Mouse (Mus musculus) heart, postnatal 14 days (tissue): ENCODE results near the gene Tex2. TPM values are rescaled to one million over a fixed set of nuclear protein-coding genes. Genes with fewer than 3 reads are reported as not detected.
A peak's percentile ranks its signal among the peaks of the same experiment; 100 is the strongest.
"Not testable (repeated sequence)": the region's sequence is repeated elsewhere in the genome, so short reads cannot be mapped to it uniquely, and the experiment has no call there.

Source experiments
- DNase-seq, 2 experiments: peaks; one replicate each; pipeline ENCODE4 v3.0.0; 2021 to 2022
- intact Hi-C: fragments of 180-260 bp; cut with DNase I; formaldehyde crosslinking; loops from one replicate; pipeline ENCODE4 v1.15.1; 2025
- long read RNA-seq, 2 experiments: library from polyadenylated mRNA; stranded (forward); transcript quantifications; one replicate each; pipeline ENCODE4 v2.0.0; 2021
- total RNA-seq, 2 experiments: library from RNA; stranded (reverse); gene quantifications; 2 replicates each; pipeline ENCODE4 v1.2.3; 2021

Gene Tex2
- 10 to 100 TPM; 38.2 to 39.2 TPM for total RNA-seq
- long read RNA-seq, experiment 1, full-length matches to known transcripts = 10 of 20 reads
- long read RNA-seq, experiment 1, partial matches to known transcripts = 9 of 20 reads
- long read RNA-seq, experiment 1, other reads (novel, unspliced or antisense) = 1 of 20 reads
- long read RNA-seq, experiment 2, full-length matches to known transcripts = 11 of 24 reads
- long read RNA-seq, experiment 2, partial matches to known transcripts = 10 of 24 reads
- long read RNA-seq, experiment 2, other reads (novel, unspliced or antisense) = 3 of 24 reads

DNA sequence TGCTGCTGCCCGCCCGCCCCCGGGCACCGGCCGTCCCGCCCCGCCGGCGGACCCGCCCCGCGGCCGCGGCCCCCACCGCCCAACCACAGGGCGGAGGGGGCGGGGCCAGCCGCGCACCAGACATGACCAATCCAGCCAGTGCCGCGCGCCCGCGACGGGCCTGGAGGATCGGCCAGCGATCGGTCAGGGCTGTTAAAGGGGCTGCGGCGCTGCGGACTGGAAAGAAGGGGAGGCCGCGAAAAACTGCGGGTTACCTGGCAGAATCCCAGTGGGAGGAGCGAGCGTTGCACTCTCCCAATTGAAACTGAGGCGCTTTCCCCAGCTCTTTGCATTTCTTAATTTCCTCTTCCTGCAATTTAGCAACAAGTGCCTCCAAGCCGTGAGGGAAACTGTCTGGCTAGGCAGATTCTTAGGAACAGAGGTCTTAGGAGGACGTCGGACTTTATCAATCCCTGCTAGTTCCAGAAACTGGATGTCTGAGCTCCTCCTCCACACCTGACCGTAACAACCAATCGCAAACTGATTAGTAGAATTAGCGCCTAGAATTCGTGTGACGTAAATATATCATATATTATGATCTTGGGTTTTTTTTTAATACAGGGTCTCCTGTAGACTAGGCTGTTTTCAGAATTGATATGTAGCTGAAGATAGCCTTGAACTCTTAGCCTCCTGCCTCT is at the start of gene Tex2:
Tex2 (minus strand) TSS at position 463 of the 677 bp plus-strand sequence.
- intact Hi-C loops = loop anchor here (5.0 kb wide), 1 partner anchor 41 kb away; no protein-coding TSS in a partner anchor
- DNase-seq = peak; percentile 97 to 98

GRCm38 (mm10) chr11:106662634-106663407 is 49.6 kb upstream of the Tex2 start:
- DNase-seq = no peak

DNA sequence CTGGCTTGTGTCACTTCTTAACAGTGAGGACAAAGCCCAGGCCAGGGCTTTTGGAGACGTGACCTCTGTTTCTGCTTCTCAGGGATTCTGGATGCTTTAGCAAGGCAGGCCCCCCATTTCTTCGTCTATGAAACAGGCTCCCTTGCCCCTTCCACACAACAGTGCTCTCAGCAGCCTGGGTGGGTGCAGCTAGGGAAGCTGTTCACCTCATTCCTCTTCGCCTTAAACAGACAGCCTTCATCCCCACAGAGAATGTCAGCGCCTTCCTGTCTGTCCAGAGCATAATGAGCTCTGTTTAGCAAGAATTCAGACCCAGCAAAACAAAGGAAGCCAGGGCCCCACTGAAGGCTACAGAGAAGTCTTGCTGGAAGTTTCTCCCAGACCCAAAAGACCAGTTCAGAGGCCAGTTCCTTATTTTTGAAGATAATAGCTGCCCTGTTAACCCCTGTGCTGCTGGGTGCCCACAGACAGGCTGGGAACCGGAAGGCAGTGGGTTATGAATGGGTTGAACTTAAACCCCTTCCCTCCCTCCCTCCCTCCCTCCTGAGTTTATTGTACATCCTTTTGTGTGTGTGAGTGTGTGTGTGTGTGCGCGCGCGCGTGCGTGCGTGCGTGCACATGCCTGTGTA is 47.3 kb upstream of the Tex2 start:
- DNase-seq = peak in 1 of 2 experiments; percentile 44
- intact Hi-C loops = no loop called here

More at GRCm38 (mm10) chr11:106662634-106663407, 49.6 kb upstream of the Tex2 start:
- intact Hi-C loops = no loop called here

- intact Hi-C loops = loop anchor here (2.0 kb wide), 1 partner anchor 15 kb away; no protein-coding TSS in a partner anchor
- peak; percentile 69 to 76 for DNase-seq
Measured at GRCm38 (mm10) chr11:106659598-106660295, 46.5 kb upstream of the Tex2 start.

DNA sequence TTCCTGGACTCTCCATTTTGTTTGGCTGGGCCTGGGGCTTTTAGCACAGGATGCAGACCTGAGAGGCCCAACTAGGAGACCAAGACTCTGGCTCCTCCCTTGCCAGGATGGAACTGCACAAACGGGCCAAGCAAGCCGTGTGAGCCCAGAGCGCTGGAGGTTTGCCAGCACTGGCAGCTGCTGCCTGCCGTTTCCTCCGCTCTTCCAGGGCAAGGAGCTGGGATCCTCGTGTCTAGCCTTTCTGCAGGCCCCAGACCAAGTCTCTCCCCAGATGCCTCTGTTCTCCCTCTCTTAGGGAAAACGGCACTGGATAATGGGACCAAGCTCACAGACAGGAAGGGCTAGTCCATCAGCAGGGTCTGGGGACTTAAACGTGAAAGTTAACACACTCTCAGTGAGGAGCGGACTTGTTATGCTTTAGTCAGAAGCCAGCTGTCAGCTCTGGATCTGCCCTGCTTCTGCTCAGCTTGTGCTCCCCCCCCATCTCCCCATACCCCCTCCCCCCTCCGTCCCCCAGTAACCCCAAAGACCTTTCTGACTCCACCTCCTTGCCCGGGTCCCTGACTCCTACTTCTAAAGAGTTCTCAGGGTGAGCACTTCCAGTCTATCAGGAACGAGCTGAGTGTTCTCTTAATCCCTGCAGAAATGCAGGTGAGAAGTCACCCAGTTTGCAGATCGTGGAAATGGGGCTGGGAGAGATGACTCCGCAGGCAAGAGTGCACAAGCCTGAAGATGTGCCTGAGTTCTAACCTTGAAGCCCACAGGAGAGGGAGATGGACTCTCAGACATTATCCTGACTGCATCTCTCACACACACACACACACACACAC is 45.0 kb upstream of the Tex2 start:
- intact Hi-C loops = loop anchor here (2.0 kb wide), 1 partner anchor 17 kb away; no protein-coding TSS in a partner anchor
- DNase-seq = peak; percentile 86 to 89

DNA sequence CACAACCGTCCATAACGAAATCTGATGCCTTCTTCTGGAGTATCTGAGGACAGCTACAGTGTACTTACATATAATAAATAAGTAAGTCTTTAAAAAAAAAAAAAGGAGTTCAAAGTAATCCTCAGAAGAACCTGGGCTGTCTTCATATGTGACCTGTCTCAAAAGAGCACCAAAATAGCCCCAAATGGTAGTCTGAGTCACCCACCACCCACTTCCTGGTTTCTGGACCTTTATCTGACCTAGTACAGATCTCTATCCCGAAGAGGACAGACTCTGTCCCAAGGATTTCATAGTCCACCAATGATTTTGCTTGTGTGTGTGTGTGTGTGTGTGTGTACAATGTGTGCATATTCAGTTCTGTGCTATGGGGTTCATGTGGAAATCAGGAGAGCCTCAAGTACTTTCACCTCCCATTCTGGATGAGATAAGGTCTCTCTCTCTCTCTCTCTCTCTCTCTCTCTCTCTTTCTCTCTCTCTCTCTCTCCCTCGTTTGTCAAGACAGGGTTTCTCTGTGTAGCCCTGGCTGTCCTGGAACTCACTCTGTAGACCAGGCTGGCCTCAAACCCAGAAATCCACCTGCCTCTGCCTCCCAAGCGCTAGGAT is 43.8 kb upstream of the Tex2 start:
- DNase-seq, intact Hi-C loops: not testable (repeated sequence)

GRCm38 (mm10) chr11:106648347-106648746 is 35.1 kb upstream of the Tex2 start:
- intact Hi-C loops = loop anchor here (1.0 to 5.0 kb wide), 2 partner anchors 34 to 94 kb away; no protein-coding TSS in a partner anchor
- peak; percentile 81 to 87 for DNase-seq

DNA sequence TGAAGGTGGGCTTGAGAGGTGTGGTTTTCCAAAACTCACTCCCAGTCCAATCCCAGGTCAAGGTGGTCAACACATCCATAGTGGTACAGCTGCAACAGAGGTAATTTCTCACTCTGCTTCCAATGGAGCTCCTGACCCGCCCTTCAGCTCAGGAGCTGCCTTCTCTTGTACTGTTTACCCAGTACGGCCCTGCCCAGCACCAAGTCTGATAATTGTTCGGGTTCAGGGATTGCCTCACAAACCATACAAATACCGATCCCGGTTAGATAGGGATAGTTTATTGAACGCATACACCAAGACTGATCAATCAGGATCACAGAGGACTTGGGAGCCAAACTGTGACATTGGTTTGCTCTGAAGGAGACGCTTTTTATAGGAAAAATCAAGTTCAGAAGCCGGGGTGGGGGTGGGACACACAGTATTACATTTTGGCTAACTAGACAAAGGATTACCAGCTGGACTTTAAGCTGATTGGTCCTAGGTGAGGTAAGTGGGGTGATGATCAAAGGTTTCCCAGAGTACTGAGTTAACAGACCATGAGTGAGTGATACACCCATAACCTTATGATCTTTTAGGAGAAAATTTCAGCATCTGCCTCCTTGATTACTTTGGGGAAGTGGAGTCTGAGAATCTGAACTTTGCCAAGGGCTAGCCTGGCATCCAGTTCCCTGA is 29.9 kb upstream of the Tex2 start:
- DNase-seq = no peak
- intact Hi-C loops = no loop called here

- intact Hi-C loops = no loop called here
- no peak for DNase-seq
Measured at GRCm38 (mm10) chr11:106641580-106641979, 28.4 kb upstream of the Tex2 start.

- intact Hi-C loops = no loop called here
- DNase-seq = no peak
Measured at GRCm38 (mm10) chr11:106640059-106640458, 26.8 kb upstream of the Tex2 start.

DNA sequence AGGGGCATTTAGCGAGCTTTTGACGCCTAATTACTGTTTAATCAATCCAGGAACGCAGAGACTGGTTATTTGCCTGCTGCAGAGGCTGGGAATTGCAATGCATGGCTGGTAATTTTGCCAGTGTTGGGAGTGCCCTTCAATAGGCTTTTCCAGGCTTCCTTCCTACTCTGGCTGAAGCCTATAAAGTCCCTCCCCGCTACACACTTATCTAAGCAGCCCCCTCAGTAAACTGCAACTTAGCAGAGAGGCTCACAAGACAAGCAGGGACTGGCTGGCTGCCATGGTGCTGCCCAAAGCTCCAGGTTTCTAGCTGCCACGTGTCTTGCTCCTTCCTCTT is 26.1 kb upstream of the Tex2 start:
- intact Hi-C loops = no loop called here
- DNase-seq = no peak

DNA sequence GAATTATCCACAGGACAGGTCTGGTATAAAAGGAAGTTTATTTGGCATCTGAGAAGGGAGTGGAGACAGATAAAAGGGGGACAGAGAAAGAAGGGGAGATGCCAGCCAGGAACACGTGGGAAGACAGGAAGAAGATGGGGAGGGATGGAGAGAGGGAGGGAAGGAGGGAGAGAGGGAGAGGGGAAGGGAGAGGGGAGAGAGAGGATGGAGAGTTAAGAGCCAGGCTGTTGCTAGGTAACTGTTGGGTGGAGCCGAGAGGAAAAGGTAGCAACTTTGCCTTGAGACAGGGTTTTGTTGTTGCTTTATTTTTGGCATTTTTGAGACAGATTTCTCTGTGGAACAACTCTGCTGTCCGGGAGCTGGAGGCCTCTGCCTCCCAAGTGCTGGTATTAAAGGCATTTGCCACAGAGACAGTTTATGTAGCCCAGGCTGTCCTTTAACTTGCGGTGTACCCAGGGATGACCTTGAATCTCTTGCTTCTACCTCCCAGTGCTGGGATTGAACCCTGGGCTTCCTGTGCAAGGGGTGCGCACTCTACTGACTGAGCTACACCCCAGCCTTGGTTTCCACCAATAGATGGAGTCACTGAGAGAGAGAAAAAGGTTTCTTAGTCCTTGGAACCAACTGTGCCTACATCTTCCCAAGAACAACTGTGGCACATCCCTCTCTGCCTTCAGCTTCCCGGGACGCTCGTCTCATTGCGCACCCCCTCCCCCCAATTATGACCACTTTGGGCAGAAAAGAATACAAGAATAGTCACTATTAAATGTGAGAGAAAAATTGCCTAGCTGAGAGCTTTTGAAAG is 25.5 kb upstream of the Tex2 start:
- no peak for DNase-seq
- intact Hi-C loops = no loop called here

DNA sequence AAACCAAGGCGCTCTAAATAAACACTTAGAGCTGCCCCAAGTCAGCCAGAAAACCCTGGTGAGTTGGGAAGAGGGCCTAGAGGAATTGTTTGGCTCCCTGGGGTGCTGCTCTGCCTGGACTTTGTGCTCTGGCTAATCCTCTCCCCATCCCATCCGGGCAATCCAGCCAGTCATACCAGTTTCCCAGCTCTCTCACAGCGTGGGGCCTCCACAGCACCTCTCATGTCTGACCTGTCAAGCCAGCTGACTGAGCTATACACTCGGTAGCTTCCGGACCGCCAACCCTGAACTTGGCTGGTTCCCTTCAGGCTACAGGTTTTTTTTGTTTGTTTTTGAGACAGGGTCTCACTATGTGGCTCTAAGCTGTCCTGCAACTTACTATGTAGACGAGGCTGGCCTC is 24.5 kb upstream of the Tex2 start:
- no peak for DNase-seq
- intact Hi-C loops = no loop called here

GRCm38 (mm10) chr11:106635946-106636345 is 22.7 kb upstream of the Tex2 start:
- intact Hi-C loops = no loop called here
- DNase-seq = no peak

DNA sequence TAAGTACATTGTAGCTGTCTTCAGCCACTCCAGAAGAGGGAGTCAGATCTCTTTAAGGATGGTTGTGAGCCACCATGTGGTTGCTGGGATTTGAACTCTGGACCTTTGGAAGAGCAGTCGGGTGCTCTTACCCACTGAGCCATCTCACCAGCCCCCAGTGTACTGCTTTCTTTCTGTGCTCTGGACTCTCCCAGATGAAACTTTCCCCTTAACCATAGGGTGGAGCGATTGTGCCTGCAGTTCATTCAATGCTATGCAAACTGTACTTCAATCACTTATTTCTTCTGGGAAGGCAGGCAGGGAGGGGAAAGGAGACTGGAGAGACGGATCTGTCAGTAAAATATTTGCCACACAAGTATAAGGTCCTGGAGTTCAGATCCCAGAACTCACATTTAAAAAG is 21.0 kb upstream of the Tex2 start:
- intact Hi-C loops, DNase-seq: not testable (repeated sequence)

- intact Hi-C loops = no loop called here
- DNase-seq = no peak
Measured at GRCm38 (mm10) chr11:106633456-106633855, 20.2 kb upstream of the Tex2 start.

- intact Hi-C loops = loop anchor here (1.0 to 2.0 kb wide), 2 partner anchors 114 to 209 kb away; no protein-coding TSS in a partner anchor
- DNase-seq = peak; percentile 73 to 83
Measured at GRCm38 (mm10) chr11:106627692-106628091, 14.5 kb upstream of the Tex2 start.
